Mouse (Mus musculus) MEL (cell line): ENCODE measurements around the gene Plpp2.

Experiments used
- CTCF ChIP-seq, 3 experiments: IDR thresholded peaks in 2 of 3; conservative IDR thresholded peaks in 1 of 3; 2 replicates each; pipeline ENCODE4 v1.5.1; 2011 to 2012; ENCODE audit warnings: low read length in 3 of 3, low read depth in 2 of 3, mild to moderate bottlenecking in 2 of 3, improper control_type of control experiment in 1 of 3, inconsistent platforms in 1 of 3, mixed read lengths in 1 of 3, moderate library complexity in 1 of 3; ENCODE audit not compliant: control insufficient read depth in 1 of 3, insufficient read depth in 1 of 3, poor library complexity in 1 of 3, severe bottlenecking in 1 of 3
- HCFC1 ChIP-seq: IDR thresholded peaks from 2 replicates; pipeline ENCODE4 v1.6.1; 2012; ENCODE audit warnings: low read depth, mild to moderate bottlenecking, inconsistent platforms, low read length, improper control_type of control experiment, moderate library complexity
- JUND ChIP-seq: IDR thresholded peaks from 2 replicates; pipeline ENCODE4 v1.6.1; 2011; ENCODE audit warnings: low read depth, mild to moderate bottlenecking, improper control_type of control experiment, low read length
- MAX ChIP-seq: IDR thresholded peaks from 2 replicates; pipeline ENCODE4 v1.6.1; 2011; ENCODE audit warnings: low read length, improper control_type of control experiment
- MYB ChIP-seq: IDR thresholded peaks from 2 replicates; pipeline ENCODE4 v1.6.1; 2011; ENCODE audit warnings: mild to moderate bottlenecking, low read depth, low read length, improper control_type of control experiment
- MYC ChIP-seq: IDR thresholded peaks from 2 replicates; pipeline ENCODE4 v1.6.1; 2011; ENCODE audit warnings: low read depth, mild to moderate bottlenecking, low read length, improper control_type of control experiment, moderate library complexity
- POLR2A ChIP-seq, 2 experiments: IDR thresholded peaks; 2 replicates each; pipeline ENCODE4 v1.6.1; 2011 to 2012; ENCODE audit warnings: low read length in 2 of 2, mild to moderate bottlenecking in 2 of 2, control low read depth in 1 of 2, improper control_type of control experiment in 1 of 2, low read depth in 1 of 2, moderate library complexity in 1 of 2; ENCODE audit not compliant: control insufficient read depth in 1 of 2, insufficient read depth in 1 of 2, poor library complexity in 1 of 2
- RCOR1 ChIP-seq: IDR thresholded peaks from 2 replicates; pipeline ENCODE4 v1.6.1; 2012; ENCODE audit warnings: low read depth, mild to moderate bottlenecking, inconsistent platforms, low read length, improper control_type of control experiment
- SIN3A ChIP-seq: IDR thresholded peaks from 2 replicates; pipeline ENCODE4 v1.6.1; 2012; ENCODE audit warnings: low read length, improper control_type of control experiment, inconsistent platforms
- SMC3 ChIP-seq: IDR thresholded peaks from 2 replicates; pipeline ENCODE4 v1.6.1; 2011; ENCODE audit warnings: low read depth, low read length, improper control_type of control experiment

GRCm38 (mm10) chr10:79532678-79533077 is 918 bp downstream of the Plpp2 start:
- TF ChIP-seq POLR2A (IDR thresholded peaks at IDR 0.05; ENCODE audit: control insufficient read depth in 1 of 2, insufficient read depth in 1 of 2, low read depth in 1 of 2, low read length in 2 of 2, poor library complexity in 1 of 2) (no peak), HCFC1 (no peak), MAX (no peak), MYB (no peak), CTCF (IDR thresholded peaks at IDR 0.05 in 2 of 3, conservative IDR thresholded peaks at IDR 0.05 in 1 of 3; ENCODE audit: control insufficient read depth in 1 of 3, insufficient read depth in 1 of 3, low read depth in 2 of 3, low read length in 3 of 3, poor library complexity in 1 of 3, severe bottlenecking in 1 of 3) (no peak), JUND (no peak), SMC3 (no peak), RCOR1 (no peak), MYC (no peak), SIN3A (no peak)
